Comparison of ENCODE assay signal across 8 mouse cellular contexts in the genomic region with DNA sequence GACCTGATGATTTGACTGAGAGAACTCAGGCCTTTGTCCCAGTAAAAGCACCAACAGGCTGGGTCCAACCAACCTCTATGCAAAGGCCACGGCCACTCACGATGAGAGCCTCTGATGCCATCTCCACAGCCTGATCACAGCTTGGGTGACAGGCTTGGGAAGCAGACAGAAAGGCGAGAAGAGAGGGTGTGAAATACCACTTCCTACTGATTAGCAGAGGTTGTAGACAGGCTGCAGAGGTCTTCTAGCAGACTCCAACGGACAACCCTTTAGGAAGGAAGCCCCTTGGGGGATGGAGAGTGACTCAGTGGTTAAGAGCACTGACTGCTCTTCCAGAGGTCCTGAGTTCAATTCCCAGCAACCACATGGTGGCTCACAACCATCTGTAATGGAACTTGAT. TPM values are rescaled to one million over a fixed set of nuclear protein-coding genes. Genes with fewer than 3 reads are reported as not detected.
DNase-seq lines count a peak whose midpoint lies in the region; ATAC-seq and TF ChIP-seq lines count a peak whose summit lies in the region.

No protein-coding gene starts in this region.

- no peak for ATAC-seq in forebrain, embryonic 13.5 days
- no peak for ATAC-seq in lung, embryonic 16.5 days (ENCODE audit: low read depth)
- no peak for ATAC-seq in embryonic facial prominence, embryonic 13.5 days (ENCODE audit: insufficient number of reproducible peaks, insufficient read depth, low FRiP score, low TSS enrichment, low read depth)
- no peak for ATAC-seq in liver, postnatal 0 days

- WGBS in forebrain, embryonic 10.5 days, result 74% methylated on average over 4 of the region's 4 CpGs
- WGBS in forebrain, embryonic 13.5 days, result 87% methylated on average over 4 of the region's 4 CpGs
- 39% methylated on average over 4 of the region's 4 CpGs for WGBS in lung, embryonic 16.5 days
- 74% methylated on average over 4 of the region's 4 CpGs for WGBS in embryonic facial prominence, embryonic 13.5 days
- 25% methylated on average over 4 of the region's 4 CpGs for WGBS in liver, postnatal 0 days (ENCODE audit: insufficient replicate concordance)

- peak overlapping the region; percentile 62 for H3K27ac ChIP-seq in forebrain, embryonic 10.5 days
- no peak overlapping the region for H3K27ac ChIP-seq in forebrain, embryonic 13.5 days
- H3K27ac ChIP-seq in lung, embryonic 16.5 days (ENCODE audit: low read length), result peak overlapping the region; percentile 98
- H3K27ac ChIP-seq in embryonic facial prominence, embryonic 13.5 days, result peak overlapping the region; percentile 97
- H3K27ac ChIP-seq in liver, postnatal 0 days (ENCODE audit: low read depth), result peak overlapping the region; percentile 82

- H3K4me3 ChIP-seq in forebrain, embryonic 10.5 days, result no peak overlapping the region
- no peak overlapping the region for H3K4me3 ChIP-seq in forebrain, embryonic 13.5 days
- H3K4me3 ChIP-seq in lung, embryonic 16.5 days (ENCODE audit: low read length), result no peak overlapping the region
- no peak overlapping the region for H3K4me3 ChIP-seq in embryonic facial prominence, embryonic 13.5 days
- H3K4me3 ChIP-seq in liver, postnatal 0 days (ENCODE audit: low read depth, low read length), result no peak overlapping the region

- peaks cover 62% of the 10 kb centered on the region for H3K4me1 ChIP-seq in forebrain, embryonic 10.5 days
- peaks cover 12% of the 10 kb centered on the region; the same call in 1 of the 2 replicates for H3K4me1 ChIP-seq in forebrain, embryonic 13.5 days
- H3K4me1 ChIP-seq in lung, embryonic 16.5 days (replicated peaks; ENCODE audit: control insufficient read depth, insufficient read depth, low read length), result peaks cover 61% of the 10 kb centered on the region
- H3K4me1 ChIP-seq in embryonic facial prominence, embryonic 13.5 days, result peaks cover 61% of the 10 kb centered on the region
- H3K4me1 ChIP-seq in liver, postnatal 0 days (ENCODE audit: insufficient read depth), result peaks cover 61% of the 10 kb centered on the region

- no peak for DNase-seq in forebrain, embryonic 10.5 days (ENCODE audit: extremely low spot score, low spot score)
- DNase-seq in lung, postnatal 36 days, result no peak
- DNase-seq in liver, postnatal 0 days, result no peak
- DNase-seq in B cell, adult 2 months, result no peak
- DNase-seq in gastrocnemius, postnatal 4 days (ENCODE audit: low spot score in 2 of 2), result no peak

- no peaks in the 10 kb centered on the region for H3K27me3 ChIP-seq in forebrain, embryonic 10.5 days (ENCODE audit: poor library complexity, severe bottlenecking)
- H3K27me3 ChIP-seq in forebrain, embryonic 13.5 days, result no peaks in the 10 kb centered on the region
- H3K27me3 ChIP-seq in lung, embryonic 16.5 days (ENCODE audit: control insufficient read depth, insufficient read depth, low read depth, low read length), result no peaks in the 10 kb centered on the region
- no peaks in the 10 kb centered on the region for H3K27me3 ChIP-seq in embryonic facial prominence, embryonic 13.5 days
- no peaks in the 10 kb centered on the region for H3K27me3 ChIP-seq in liver, postnatal 0 days (ENCODE audit: insufficient read depth, low read length)

- H3K9me3 ChIP-seq in forebrain, embryonic 10.5 days, result no peaks in the 10 kb centered on the region
- H3K9me3 ChIP-seq in forebrain, embryonic 13.5 days (replicated peaks), result no peaks in the 10 kb centered on the region
- H3K9me3 ChIP-seq in lung, embryonic 16.5 days (ENCODE audit: control insufficient read depth, low read length), result no peaks in the 10 kb centered on the region
- no peaks in the 10 kb centered on the region for H3K9me3 ChIP-seq in embryonic facial prominence, embryonic 13.5 days
- H3K9me3 ChIP-seq in liver, postnatal 0 days (ENCODE audit: low read length), result no peaks in the 10 kb centered on the region

- H3K36me3 ChIP-seq in forebrain, embryonic 10.5 days (replicated peaks), result peaks cover 77% of the 10 kb centered on the region
- H3K36me3 ChIP-seq in forebrain, embryonic 13.5 days (ENCODE audit: poor library complexity, severe bottlenecking), result peaks cover 21% of the 10 kb centered on the region
- peaks cover 28% of the 10 kb centered on the region for H3K36me3 ChIP-seq in lung, embryonic 16.5 days (ENCODE audit: control insufficient read depth, insufficient read depth, low read length)
- peaks cover 60% of the 10 kb centered on the region for H3K36me3 ChIP-seq in embryonic facial prominence, embryonic 13.5 days
- peaks cover 76% of the 10 kb centered on the region for H3K36me3 ChIP-seq in liver, postnatal 0 days (replicated peaks; ENCODE audit: insufficient read depth, low read length)

- no peak overlapping the region for H3K4me2 ChIP-seq in forebrain, embryonic 13.5 days
- H3K4me2 ChIP-seq in lung, embryonic 16.5 days (ENCODE audit: low read depth, low read length), result no peak overlapping the region
- H3K4me2 ChIP-seq in embryonic facial prominence, embryonic 13.5 days, result no peak overlapping the region
- H3K4me2 ChIP-seq in liver, postnatal 0 days (ENCODE audit: low read depth, low read length), result no peak overlapping the region

- no peak for TF ChIP-seq CTCF in liver, postnatal 0 days (IDR thresholded peaks at IDR 0.05; ENCODE audit: low read depth)

- TF ChIP-seq EP300 in liver, postnatal 0 days (IDR thresholded peaks at IDR 0.05; ENCODE audit: low read depth), result no peak

- H3K9ac ChIP-seq in forebrain, embryonic 13.5 days, result no peak overlapping the region
- no peak overlapping the region for H3K9ac ChIP-seq in lung, embryonic 16.5 days (ENCODE audit: low read length)
- H3K9ac ChIP-seq in embryonic facial prominence, embryonic 13.5 days, result no peak overlapping the region
- H3K9ac ChIP-seq in liver, postnatal 0 days (replicated peaks), result no peak overlapping the region; the same call in 1 of the 2 replicates

RNA-seq across cellular contexts. Expression of gene Myh9, which starts 40.8 kb away (rescaled TPM):
- 35.6 and 36.8 TPM in 2 replicates for polyA plus RNA-seq in forebrain, embryonic 10.5 days (2016; fragmentation: Nextera tagmentation; extraction: Ambion mirVana)
- polyA plus RNA-seq in forebrain, embryonic 13.5 days (2015; fragmentation: Nextera tagmentation; extraction: Ambion mirVana), result 13.4 and 14.4 TPM in 2 replicates
- 71.7 and 77.6 TPM in 2 replicates for polyA plus RNA-seq in lung, embryonic 16.5 days (2015; fragmentation: Nextera tagmentation; extraction: Ambion mirVana)
- 36.2 and 41.0 TPM in 2 replicates for polyA plus RNA-seq in embryonic facial prominence, embryonic 13.5 days (2015; fragmentation: Nextera tagmentation; extraction: Ambion mirVana)
- 17.7 and 22.4 TPM in 2 replicates for polyA plus RNA-seq in liver, postnatal 0 days (2015; fragmentation: Nextera tagmentation; extraction: Ambion mirVana)
- total RNA-seq in gastrocnemius, postnatal 4 days (2021), result 100 to 1,000 TPM; 171 to 187 TPM

RNA-seq across cellular contexts. Expression of gene Apol8, which starts 44.4 kb away (rescaled TPM):
- polyA plus RNA-seq in forebrain, embryonic 10.5 days (2016; fragmentation: Nextera tagmentation; extraction: Ambion mirVana), result 0.07 and 0.24 TPM in 2 replicates
- polyA plus RNA-seq in forebrain, embryonic 13.5 days (2015; fragmentation: Nextera tagmentation; extraction: Ambion mirVana), result 0.08 TPM in 1 of 2 replicates, not detected in the other
- 0.10 and 0.20 TPM in 2 replicates for polyA plus RNA-seq in lung, embryonic 16.5 days (2015; fragmentation: Nextera tagmentation; extraction: Ambion mirVana)
- polyA plus RNA-seq in embryonic facial prominence, embryonic 13.5 days (2015; fragmentation: Nextera tagmentation; extraction: Ambion mirVana), result 0.22 and 0.32 TPM in 2 replicates
- polyA plus RNA-seq in liver, postnatal 0 days (2015; fragmentation: Nextera tagmentation; extraction: Ambion mirVana), result 7.7 and 9.8 TPM in 2 replicates
- under 1 TPM in 1 of 2 experiments, not detected in 1; 0.21 TPM for total RNA-seq in gastrocnemius, postnatal 4 days (2021)
